Mouse (Mus musculus) spleen, adult 2 months (tissue): Measurements from ENCODE around the gene Pcnx3.

Experiments
- CTCF ChIP-seq: fragments of 200-500 bp; IDR thresholded peaks from 2 replicates; pipeline ENCODE4 v1.5.1; 2011; ENCODE audit warnings: mild to moderate bottlenecking, inconsistent platforms; ENCODE audit not compliant: insufficient read depth, insufficient read length, insufficient replicate concordance; ENCODE audit errors: extremely low read depth
- POLR2A ChIP-seq: fragments of 200-500 bp; IDR thresholded peaks from 2 replicates; pipeline ENCODE4 v1.6.1; 2011; ENCODE audit warnings: low read depth, low read length, inconsistent platforms

GRCm38 (mm10) chr19:5668372-5668771 is 20.3 kb downstream of the Pcnx3 start:
- no peak for TF ChIP-seq CTCF
- no peak for TF ChIP-seq POLR2A
